Mouse (Mus musculus) midbrain, embryonic 16.5 days (tissue): ENCODE results near the gene Add3. TPM values are rescaled to one million over a fixed set of nuclear protein-coding genes. Genes with fewer than 3 reads are reported as not detected.

ENCODE experiments used
- ATAC-seq: fragments of 200-750 bp; cut with Nextera tagmentation; 2 replicates; pipeline ENCODE4 v1.8.0; 2017; ENCODE audit warnings: moderate TSS enrichment
- H3K27ac ChIP-seq: fragments of 300-500 bp; sonication (generic); 2 replicates; pipeline ENCODE4 v1.5.1; 2014; ENCODE audit warnings: mild to moderate bottlenecking, low read length, mixed read lengths
- H3K27me3 ChIP-seq: fragments of 300-500 bp; sonication (generic); 2 replicates; pipeline ENCODE4 v1.6.1; 2014; ENCODE audit warnings: low read depth, low read length, mixed read lengths; ENCODE audit not compliant: control insufficient read depth, insufficient read depth
- H3K36me3 ChIP-seq: fragments of 300-500 bp; sonication (generic); 2 replicates; pipeline ENCODE4 v1.6.1; 2014; ENCODE audit warnings: mild to moderate bottlenecking, low read length, moderate library complexity, mixed read lengths; ENCODE audit not compliant: control insufficient read depth, insufficient read depth
- H3K4me1 ChIP-seq: fragments of 300-500 bp; sonication (generic); 2 replicates; pipeline ENCODE4 v1.6.1; 2014; ENCODE audit warnings: mild to moderate bottlenecking, low read length, mixed read lengths; ENCODE audit not compliant: control insufficient read depth, insufficient read depth
- H3K4me2 ChIP-seq: fragments of 300-500 bp; sonication (generic); 2 replicates; pipeline ENCODE4 v1.6.1; 2014; ENCODE audit warnings: mild to moderate bottlenecking, low read length, mixed read lengths
- H3K4me3 ChIP-seq: fragments of 300-500 bp; sonication (generic); 2 replicates; pipeline ENCODE4 v1.5.1; 2014; ENCODE audit warnings: low read depth, mild to moderate bottlenecking, low read length, moderate library complexity, mixed read lengths
- H3K9ac ChIP-seq: fragments of 300-500 bp; sonication (generic); 2 replicates; pipeline ENCODE4 v1.6.1; 2014; ENCODE audit warnings: low read depth, low read length, mixed read lengths
- H3K9me3 ChIP-seq: fragments of 300-500 bp; sonication (generic); replicated peaks from 2 replicates; pipeline ENCODE4 v1.6.1; 2014; ENCODE audit warnings: mild to moderate bottlenecking, low read length, mixed read lengths; ENCODE audit not compliant: control insufficient read depth, poor library complexity, severe bottlenecking
- WGBS: fragments of 180-500 bp; shearing (Covaris S2); extraction: QIAGEN DNeasy Blood & Tissue Kit; methylation state at CpG from one replicate; pipeline ENCODE4 v1.1.7; 2014; 5-methylcytosine and 5-hydroxymethylcytosine counted together
- polyA plus RNA-seq: library from polyadenylated mRNA; unstranded; fragments of >200 nt; fragmentation: Nextera tagmentation; extraction: Ambion mirVana; gene quantifications from 2 replicates; pipeline ENCODE4 v1.2.1, GENCODE M21; 2015

Add3 gene
- polyA plus RNA-seq, 1 experiment from 2014 or later, result 35.7 TPM

- no peak overlapping the region for H3K4me3 ChIP-seq
- H3K4me1 ChIP-seq, result no peaks in the 10 kb centered on the region
- no peak overlapping the region for H3K4me2 ChIP-seq
- no peaks in the 10 kb centered on the region for H3K36me3 ChIP-seq
- H3K9me3 ChIP-seq, result no peaks in the 10 kb centered on the region
- no peak overlapping the region for H3K27ac ChIP-seq
- ATAC-seq, result no peak
- no peaks in the 10 kb centered on the region for H3K27me3 ChIP-seq
- WGBS, result 92% methylated on average over 15 of the region's 15 CpGs
- H3K9ac ChIP-seq, result no peak overlapping the region
Observed at GRCm38 (mm10) chr19:53252111-53253028, 112.1 kb downstream of the Add3 start.

- Histone ChIP-seq H3K27ac (no peak overlapping the region), H3K4me1 (no peaks in the 10 kb centered on the region), H3K4me2 (no peak overlapping the region), H3K27me3 (no peaks in the 10 kb centered on the region), H3K36me3 (no peaks in the 10 kb centered on the region), H3K9ac (no peak overlapping the region), H3K9me3 (no peaks in the 10 kb centered on the region), H3K4me3 (no peak overlapping the region)
- WGBS, result 63% methylated on average over 8 of the region's 8 CpGs
- no peak for ATAC-seq
Observed at GRCm38 (mm10) chr19:53256361-53256760, 116.1 kb downstream of the Add3 start.

GRCm38 (mm10) chr19:53256991-53257594 is 116.8 kb downstream of the Add3 start:
- Histone ChIP-seq H3K4me3 (no peak overlapping the region), H3K36me3 (no peaks in the 10 kb centered on the region), H3K9ac (no peak overlapping the region), H3K4me1 (no peaks in the 10 kb centered on the region), H3K9me3 (no peaks in the 10 kb centered on the region), H3K27me3 (no peaks in the 10 kb centered on the region), H3K4me2 (no peak overlapping the region), H3K27ac (no peak overlapping the region)
- ATAC-seq, result no peak
- 90% methylated on average over 7 of the region's 7 CpGs for WGBS

GRCm38 (mm10) chr19:53257631-53258560 is 117.7 kb downstream of the Add3 start:
- 92% methylated on average over 15 of the region's 15 CpGs for WGBS
- Histone ChIP-seq H3K9ac (no peak overlapping the region), H3K27me3 (no peaks in the 10 kb centered on the region), H3K4me3 (no peak overlapping the region), H3K9me3 (no peaks in the 10 kb centered on the region), H3K36me3 (no peaks in the 10 kb centered on the region), H3K4me2 (no peak overlapping the region), H3K27ac (no peak overlapping the region), H3K4me1 (no peaks in the 10 kb centered on the region)
- no peak for ATAC-seq

- WGBS, result 86% methylated on average over 13 of the region's 13 CpGs
- Histone ChIP-seq H3K4me2 (no peak overlapping the region), H3K27ac (no peak overlapping the region), H3K36me3 (no peaks in the 10 kb centered on the region), H3K9ac (no peak overlapping the region), H3K4me1 (no peaks in the 10 kb centered on the region), H3K27me3 (no peaks in the 10 kb centered on the region), H3K4me3 (no peak overlapping the region), H3K9me3 (no peaks in the 10 kb centered on the region)
- ATAC-seq, result no peak
Observed at GRCm38 (mm10) chr19:53258740-53259506, 118.7 kb downstream of the Add3 start.

- H3K4me1 ChIP-seq, result no peaks in the 10 kb centered on the region
- no peaks in the 10 kb centered on the region for H3K27me3 ChIP-seq
- H3K9me3 ChIP-seq, result no peaks in the 10 kb centered on the region
- no peak overlapping the region for H3K4me3 ChIP-seq
- no peak overlapping the region for H3K4me2 ChIP-seq
- H3K9ac ChIP-seq, result no peak overlapping the region
- H3K27ac ChIP-seq, result no peak overlapping the region
- ATAC-seq, result no peak
- WGBS, result 62% methylated on average over 5 of the region's 5 CpGs
- H3K36me3 ChIP-seq, result no peaks in the 10 kb centered on the region
Observed at GRCm38 (mm10) chr19:53259541-53259940, 119.3 kb downstream of the Add3 start.

- 83% methylated on average over 10 of the region's 10 CpGs for WGBS
- no peak overlapping the region for H3K4me3 ChIP-seq
- no peaks in the 10 kb centered on the region for H3K4me1 ChIP-seq
- H3K9ac ChIP-seq, result no peak overlapping the region
- no peak for ATAC-seq
- H3K9me3 ChIP-seq, result no peaks in the 10 kb centered on the region
- H3K27me3 ChIP-seq, result no peaks in the 10 kb centered on the region
- no peak overlapping the region for H3K27ac ChIP-seq
- H3K36me3 ChIP-seq, result no peaks in the 10 kb centered on the region
- H3K4me2 ChIP-seq, result no peak overlapping the region
Observed at GRCm38 (mm10) chr19:53260261-53260660, 120.0 kb downstream of the Add3 start.

- no peaks in the 10 kb centered on the region for H3K9me3 ChIP-seq
- H3K4me1 ChIP-seq, result no peaks in the 10 kb centered on the region
- H3K4me2 ChIP-seq, result no peak overlapping the region
- no peak for ATAC-seq
- no peak overlapping the region for H3K27ac ChIP-seq
- H3K9ac ChIP-seq, result no peak overlapping the region
- no peaks in the 10 kb centered on the region for H3K27me3 ChIP-seq
- H3K4me3 ChIP-seq, result no peak overlapping the region
- no peaks in the 10 kb centered on the region for H3K36me3 ChIP-seq
- 93% methylated on average over 4 of the region's 4 CpGs for WGBS
Observed at GRCm38 (mm10) chr19:53260828-53261227, 120.6 kb downstream of the Add3 start.
